Mouse (Mus musculus) G1E (cell line): Measurements from ENCODE around the gene Ncstn.

ENCODE experiments used
- CTCF ChIP-seq: IDR thresholded peaks from 2 replicates; pipeline ENCODE4 v1.5.1; 2012; ENCODE audit warnings: low read depth, low read length, inconsistent platforms, mixed read lengths
- POLR2AphosphoS5 ChIP-seq: IDR thresholded peaks from 2 replicates; pipeline ENCODE4 v1.6.1; 2012; ENCODE audit warnings: low read depth, low read length, inconsistent platforms; ENCODE audit not compliant: insufficient replicate concordance
- TAL1 ChIP-seq: conservative IDR thresholded peaks from 2 replicates; pipeline ENCODE4 v1.6.1; 2012; ENCODE audit warnings: low read depth, low read length, inconsistent platforms, mixed read lengths

- TF ChIP-seq CTCF (no peak), TAL1 (no peak), POLR2AphosphoS5 (no peak)
Observed at GRCm38 (mm10) chr1:172016660-172017516, 65.7 kb downstream of the Ncstn start.
